Mouse (Mus musculus) forebrain, embryonic 13.5 days (tissue): ENCODE results near the gene Tle4. TPM values are rescaled to one million over a fixed set of nuclear protein-coding genes. Genes with fewer than 3 reads are reported as not detected.

Experiments
- ATAC-seq: fragments of 200-750 bp; cut with Nextera tagmentation; 2 replicates; pipeline ENCODE4 v1.8.0; 2017
- H3K27ac ChIP-seq: fragments of 300-500 bp; sonication (generic); 2 replicates; pipeline ENCODE4 v1.5.1; 2015; ENCODE audit warnings: inconsistent platforms, mild to moderate bottlenecking, moderate library complexity
- H3K27me3 ChIP-seq: fragments of 300-500 bp; sonication (generic); 2 replicates; pipeline ENCODE4 v1.6.1; 2015; ENCODE audit warnings: mild to moderate bottlenecking, inconsistent platforms
- H3K36me3 ChIP-seq: fragments of 300-500 bp; sonication (generic); 2 replicates; pipeline ENCODE4 v1.6.1; 2015; ENCODE audit warnings: mild to moderate bottlenecking, inconsistent platforms; ENCODE audit not compliant: poor library complexity, severe bottlenecking
- H3K4me1 ChIP-seq: fragments of 300-500 bp; sonication (generic); 2 replicates; pipeline ENCODE4 v1.6.1; 2015; ENCODE audit warnings: inconsistent platforms
- H3K4me2 ChIP-seq: fragments of 300-500 bp; sonication (generic); 2 replicates; pipeline ENCODE4 v1.6.1; 2015; ENCODE audit warnings: inconsistent platforms, mild to moderate bottlenecking, moderate library complexity
- H3K4me3 ChIP-seq: fragments of 300-500 bp; sonication (generic); 2 replicates; pipeline ENCODE4 v1.5.1; 2015; ENCODE audit warnings: mild to moderate bottlenecking, inconsistent platforms
- H3K9ac ChIP-seq: fragments of 300-500 bp; sonication (generic); 2 replicates; pipeline ENCODE4 v1.6.1; 2015; ENCODE audit warnings: mild to moderate bottlenecking, inconsistent platforms
- H3K9me3 ChIP-seq: fragments of 300-500 bp; sonication (generic); replicated peaks from 2 replicates; pipeline ENCODE4 v1.6.1; 2016; ENCODE audit warnings: inconsistent platforms
- WGBS: fragments of 180-500 bp; shearing (Covaris S2); methylation state at CpG from one replicate; pipeline ENCODE4 v1.1.7; 2015; 5-methylcytosine and 5-hydroxymethylcytosine counted together
- polyA plus RNA-seq: library from polyadenylated mRNA; unstranded; fragments of >200 nt; fragmentation: Nextera tagmentation; extraction: Ambion mirVana; gene quantifications from 2 replicates; pipeline ENCODE4 v1.2.1, GENCODE M21; 2015

Tle4 gene
- polyA plus RNA-seq, 1 experiment from 2014 or later, result 26.9 TPM

DNA sequence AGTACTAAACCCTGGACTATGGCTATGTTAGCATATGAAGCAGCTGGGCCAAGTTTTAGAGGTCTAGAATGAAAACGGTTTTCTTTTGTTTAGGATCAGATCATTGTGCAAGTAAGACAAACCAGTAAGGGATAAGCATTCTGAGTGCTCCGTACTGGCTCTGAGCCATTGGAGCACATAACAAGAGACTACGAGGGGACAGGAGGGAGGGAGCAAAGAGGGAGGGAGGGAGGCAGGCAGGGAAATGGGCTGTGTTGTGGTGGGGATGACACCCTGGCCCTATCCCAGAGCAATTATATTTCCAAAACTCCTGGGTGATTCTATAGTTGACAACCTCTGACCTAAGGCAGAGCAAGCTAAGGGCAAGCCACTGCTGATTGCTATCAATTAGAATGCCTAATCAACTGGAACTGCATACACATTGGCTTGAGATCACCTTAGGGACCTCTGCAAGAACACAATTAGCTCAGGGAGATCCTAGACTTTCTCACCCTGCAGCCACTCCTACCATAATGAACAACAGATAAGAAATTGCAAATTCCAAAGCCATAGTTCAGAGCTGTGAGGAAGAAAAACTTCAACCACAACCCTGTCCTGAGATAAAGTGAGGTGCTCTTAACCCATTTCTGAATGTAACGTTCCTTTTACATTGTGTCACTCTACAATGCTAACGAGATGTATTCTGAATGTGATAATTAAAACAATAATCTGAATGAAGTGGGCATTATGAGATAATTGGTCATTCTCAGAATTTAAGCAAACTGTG lies 115.9 kb downstream of the Tle4 start:
- whole genome bisulfite sequencing, result 11% methylated on average over 5 of the region's 5 CpGs
- no peaks in the 10 kb centered on the region for H3K9me3 ChIP-seq

DNA sequence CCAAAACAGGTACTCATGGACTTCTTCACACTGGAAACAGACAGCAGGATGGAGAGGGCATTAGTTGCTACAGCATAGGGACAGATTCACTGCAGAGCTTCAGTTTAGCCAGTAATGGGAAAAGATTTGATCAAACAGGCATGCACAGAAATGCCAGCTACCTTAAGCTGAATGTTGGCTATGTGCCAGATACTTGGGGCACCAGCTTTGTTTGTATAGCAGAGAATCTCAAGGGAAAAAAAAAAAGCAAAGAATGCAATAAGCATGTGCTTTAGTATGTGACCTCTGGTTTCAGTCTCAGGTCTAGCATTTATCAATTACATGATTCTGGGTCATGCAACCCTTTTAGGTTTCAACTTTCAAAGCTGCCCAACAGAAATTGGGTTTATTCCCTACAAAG lies 118.1 kb downstream of the Tle4 start:
- Histone ChIP-seq H3K27ac (no peak overlapping the region), H3K4me2 (no peak overlapping the region), H3K9ac (no peak overlapping the region), H3K4me1 (peaks cover 39% of the 10 kb centered on the region), H3K9me3 (no peaks in the 10 kb centered on the region), H3K27me3 (0 out of 2 replicates have a peak, but pooled peaks cover 2% of the 10 kb centered on the region), H3K36me3 (no peaks in the 10 kb centered on the region), H3K4me3 (no peak overlapping the region)
- ATAC-seq, result no peak

More for the DNA sequence above, 115.9 kb downstream of the Tle4 start:
- Histone ChIP-seq H3K27ac (no peak overlapping the region), H3K27me3 (0 out of 2 replicates have a peak, but pooled peaks cover 2% of the 10 kb centered on the region), H3K36me3 (no peaks in the 10 kb centered on the region), H3K4me1 (peaks cover 48% of the 10 kb centered on the region), H3K4me3 (no peak overlapping the region), H3K9ac (no peak overlapping the region), H3K4me2 (no peak overlapping the region)
- ATAC-seq, result peak; percentile 67

DNA sequence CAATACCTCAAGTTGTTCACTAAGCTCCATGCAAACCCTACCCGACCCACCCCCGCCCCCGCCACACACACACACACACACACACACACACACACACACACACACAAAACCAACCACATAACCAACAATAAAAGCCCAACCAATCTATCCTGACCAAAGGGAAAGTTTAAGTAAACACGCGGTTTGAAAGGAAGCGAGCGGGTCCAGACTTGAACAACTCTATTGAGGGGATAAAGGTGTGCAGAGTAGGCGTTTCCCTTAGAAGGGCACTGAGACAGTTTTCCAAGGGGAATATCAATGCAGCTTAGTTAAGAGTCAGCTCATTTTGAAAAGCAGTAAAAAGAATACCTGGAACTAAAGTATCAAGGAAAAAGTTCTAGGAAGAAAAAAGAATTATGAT lies 128.5 kb downstream of the Tle4 start:
- Histone ChIP-seq H3K27me3 (no peaks in the 10 kb centered on the region), H3K36me3 (peaks cover 10% of the 10 kb centered on the region), H3K4me2 (no peak overlapping the region), H3K27ac (no peak overlapping the region), H3K9ac (no peak overlapping the region), H3K9me3 (no peaks in the 10 kb centered on the region), H3K4me3 (no peak overlapping the region), H3K4me1 (no peaks in the 10 kb centered on the region)
- no peak for ATAC-seq
- 90% methylated on average over 8 of the region's 8 CpGs for WGBS

DNA sequence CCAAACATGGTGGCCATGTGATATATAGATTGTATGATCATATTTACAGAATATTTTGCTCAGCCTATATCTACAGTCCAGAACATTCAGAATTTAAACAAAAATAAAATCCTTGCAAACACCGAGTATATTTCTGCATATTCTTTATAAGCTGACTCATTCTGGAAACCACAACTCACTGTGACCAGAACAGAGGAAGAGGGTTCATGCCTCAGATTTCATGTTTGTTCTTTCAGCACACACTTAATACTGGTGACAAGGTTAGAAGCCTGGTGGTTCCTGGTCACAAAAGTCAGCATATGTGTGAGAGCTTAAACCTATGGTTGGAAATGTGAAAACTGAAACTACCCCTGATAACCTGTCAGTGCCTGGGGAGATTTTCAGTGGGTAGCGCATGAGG lies 129.1 kb downstream of the Tle4 start:
- Histone ChIP-seq H3K9me3 (no peaks in the 10 kb centered on the region), H3K27ac (no peak overlapping the region), H3K4me2 (no peak overlapping the region), H3K27me3 (no peaks in the 10 kb centered on the region), H3K36me3 (peaks cover 16% of the 10 kb centered on the region), H3K4me3 (no peak overlapping the region), H3K4me1 (no peaks in the 10 kb centered on the region), H3K9ac (no peak overlapping the region)
- no peak for ATAC-seq
- WGBS, result 94% methylated on average over 2 of the region's 2 CpGs

DNA sequence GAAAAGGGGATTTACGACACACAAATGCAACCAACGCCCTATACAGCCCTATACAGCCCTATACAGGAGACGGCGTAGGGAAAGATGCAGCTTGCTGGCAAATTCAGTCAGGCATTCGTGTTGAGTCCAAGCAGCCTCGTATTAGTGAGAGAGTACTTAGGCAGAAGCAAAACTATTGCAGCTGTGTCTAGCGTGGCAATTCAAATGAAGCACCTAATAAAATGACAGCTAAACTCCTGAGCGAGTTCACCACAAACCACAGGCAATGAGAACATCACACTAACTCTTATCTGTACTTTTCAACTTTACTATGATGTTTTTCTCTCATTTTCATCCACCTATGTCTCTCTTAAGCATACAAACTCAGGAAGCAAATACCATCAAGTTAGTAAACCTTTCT lies 131.8 kb downstream of the Tle4 start:
- no peak overlapping the region for H3K4me2 ChIP-seq
- H3K36me3 ChIP-seq, result peaks cover 31% of the 10 kb centered on the region
- H3K4me3 ChIP-seq, result no peak overlapping the region
- WGBS, result 88% methylated on average over 8 of the region's 8 CpGs
- no peaks in the 10 kb centered on the region for H3K27me3 ChIP-seq
- H3K9me3 ChIP-seq, result no peaks in the 10 kb centered on the region
- no peak overlapping the region for H3K27ac ChIP-seq
- no peaks in the 10 kb centered on the region for H3K4me1 ChIP-seq
- no peak for ATAC-seq
- H3K9ac ChIP-seq, result no peak overlapping the region

DNA sequence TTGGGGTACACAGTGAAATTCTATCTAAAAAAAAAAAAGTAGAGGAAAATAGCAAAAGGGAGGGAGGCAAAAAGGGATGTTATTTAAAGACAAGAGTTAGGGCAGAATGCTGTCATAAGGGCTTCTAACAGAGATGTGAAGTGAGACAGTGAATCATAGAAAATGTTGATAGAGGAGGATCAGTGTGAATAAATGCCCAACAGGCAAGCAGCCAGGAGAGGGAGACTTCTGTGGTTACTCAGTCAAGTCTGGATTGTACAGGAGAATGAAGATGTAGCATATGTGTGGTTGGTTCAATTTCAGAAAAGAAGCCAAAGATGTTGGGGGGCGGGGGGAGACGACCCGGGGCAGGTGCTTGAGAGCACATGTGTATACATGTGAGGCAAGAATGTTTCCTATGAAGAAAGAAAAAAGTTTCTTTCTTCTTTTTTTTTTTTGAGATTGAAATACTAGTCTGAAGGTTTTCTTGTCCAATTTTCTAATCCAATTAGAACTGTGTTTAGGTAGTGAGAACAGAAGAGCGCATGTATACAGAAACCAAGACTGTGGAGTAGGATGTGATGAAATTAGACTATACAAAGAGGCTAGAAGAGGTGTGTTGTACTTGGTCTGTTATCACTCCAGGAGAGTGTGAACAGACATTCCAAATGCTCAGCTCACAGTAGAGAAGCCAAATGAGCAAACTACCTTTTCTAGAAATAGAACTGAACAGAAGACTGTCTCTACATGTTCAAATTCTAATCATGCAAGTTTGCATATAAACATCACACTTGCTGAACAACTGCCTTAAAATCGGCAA lies 134.4 kb downstream of the Tle4 start:
- Histone ChIP-seq H3K27me3 (no peaks in the 10 kb centered on the region), H3K4me2 (no peak overlapping the region), H3K9me3 (no peaks in the 10 kb centered on the region), H3K9ac (no peak overlapping the region), H3K4me3 (no peak overlapping the region), H3K4me1 (no peaks in the 10 kb centered on the region), H3K36me3 (peaks cover 36% of the 10 kb centered on the region), H3K27ac (no peak overlapping the region)
- WGBS, result 95% methylated on average over 5 of the region's 5 CpGs
- ATAC-seq, result no peak

DNA sequence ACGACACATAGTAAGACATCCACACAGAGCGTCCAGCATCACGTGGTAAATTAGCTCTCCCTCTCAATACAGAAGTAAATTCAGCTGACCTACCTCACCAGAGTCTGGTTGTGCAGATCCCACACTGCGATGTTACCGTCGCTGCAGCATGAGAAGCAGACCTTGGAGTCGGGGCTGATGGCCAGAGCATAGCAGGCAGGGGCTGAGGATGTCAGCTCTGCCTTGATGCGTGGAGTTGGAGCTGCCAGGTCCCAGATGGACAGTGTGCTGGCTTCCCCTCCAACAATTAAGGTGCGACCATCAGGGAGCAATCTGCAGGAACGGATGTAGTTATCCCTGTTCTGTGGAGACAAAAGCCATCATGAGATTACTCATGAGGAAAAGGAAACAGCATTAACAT lies 144.4 kb downstream of the Tle4 start:
- H3K9ac ChIP-seq, result no peak overlapping the region
- no peak overlapping the region for H3K27ac ChIP-seq
- no peaks in the 10 kb centered on the region for H3K27me3 ChIP-seq
- ATAC-seq, result no peak
- no peak overlapping the region for H3K4me2 ChIP-seq
- peaks cover 66% of the 10 kb centered on the region for H3K36me3 ChIP-seq
- WGBS, result 83% methylated on average over 10 of the region's 10 CpGs
- peaks cover 7% of the 10 kb centered on the region for H3K4me1 ChIP-seq
- no peaks in the 10 kb centered on the region for H3K9me3 ChIP-seq
- no peak overlapping the region for H3K4me3 ChIP-seq

DNA sequence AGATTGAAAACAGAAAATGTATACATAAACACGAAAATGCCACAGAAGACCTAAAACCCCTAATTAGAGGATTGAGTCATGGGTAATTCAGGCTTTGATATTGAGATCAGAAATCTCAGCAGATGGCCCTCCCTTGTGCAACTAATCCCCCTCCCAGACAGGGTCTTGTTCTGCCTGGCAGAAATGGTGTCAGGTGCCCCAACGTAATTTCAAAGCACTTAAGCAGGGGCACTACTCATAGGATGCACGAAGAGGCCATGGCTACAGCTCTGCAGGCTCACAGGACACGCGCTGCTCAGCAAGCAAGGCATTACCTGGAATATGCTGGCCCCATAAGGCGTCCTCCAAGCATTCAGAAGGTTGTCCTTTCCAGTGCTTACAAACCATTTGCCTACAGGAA lies 146.5 kb downstream of the Tle4 start:
- no peak overlapping the region for H3K9ac ChIP-seq
- peaks cover 49% of the 10 kb centered on the region for H3K36me3 ChIP-seq
- no peak overlapping the region for H3K4me3 ChIP-seq
- H3K27ac ChIP-seq, result no peak overlapping the region
- H3K4me2 ChIP-seq, result no peak overlapping the region
- no peaks in the 10 kb centered on the region for H3K9me3 ChIP-seq
- 54% methylated on average over 6 of the region's 6 CpGs for WGBS
- peaks cover 18% of the 10 kb centered on the region for H3K4me1 ChIP-seq
- no peaks in the 10 kb centered on the region for H3K27me3 ChIP-seq
- 0 out of 2 replicates have a peak, but pooled peaks have one; percentile 17 for ATAC-seq

DNA sequence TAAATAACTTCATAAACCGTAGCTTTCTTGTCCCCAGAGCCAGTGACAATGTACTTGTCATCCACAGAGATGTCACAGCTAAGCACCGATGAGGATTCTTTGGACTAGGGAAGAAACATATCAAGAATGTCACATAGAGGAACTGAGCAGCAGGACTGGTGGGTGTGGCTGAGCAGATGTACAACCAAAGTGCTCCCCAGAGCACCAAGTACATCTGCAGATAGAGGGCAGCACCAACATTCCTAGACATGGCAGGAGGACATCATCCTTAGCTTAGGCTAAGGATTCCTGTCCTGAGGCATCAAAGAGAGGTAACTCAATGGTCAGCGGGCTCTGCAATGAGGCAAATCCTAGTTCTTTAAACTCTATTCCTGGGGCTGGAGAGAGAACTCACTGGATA lies 148.1 kb downstream of the Tle4 start:
- Histone ChIP-seq H3K4me3 (no peak overlapping the region), H3K4me1 (peaks cover 18% of the 10 kb centered on the region), H3K27me3 (no peaks in the 10 kb centered on the region; the same call in 1 of the 2 replicates), H3K4me2 (no peak overlapping the region), H3K9ac (no peak overlapping the region), H3K27ac (no peak overlapping the region), H3K9me3 (no peaks in the 10 kb centered on the region), H3K36me3 (peaks cover 46% of the 10 kb centered on the region)
- WGBS, result 89% methylated on average over 3 of the region's 3 CpGs
- ATAC-seq, result no peak

DNA sequence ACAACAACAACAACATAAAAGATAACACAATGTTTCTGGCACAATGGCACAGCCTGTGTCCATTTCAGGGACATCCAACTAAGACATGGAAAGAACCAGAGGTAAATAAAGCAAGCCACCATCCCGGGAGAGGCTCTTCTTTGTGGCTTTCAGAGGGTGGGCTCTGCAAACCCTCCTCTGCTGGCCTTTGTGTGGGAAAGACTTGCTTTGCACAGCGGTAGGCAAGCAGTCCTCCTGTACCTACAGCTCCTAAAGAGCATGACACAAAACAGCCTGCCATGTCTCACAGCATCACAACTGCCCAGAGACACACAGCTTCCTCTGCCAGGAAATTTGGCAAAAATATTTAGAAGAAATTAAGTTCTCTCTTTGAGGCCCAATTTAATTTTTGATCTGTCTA lies 149.3 kb downstream of the Tle4 start:
- Histone ChIP-seq H3K27me3 (peaks cover 5% of the 10 kb centered on the region), H3K4me2 (no peak overlapping the region), H3K27ac (no peak overlapping the region), H3K4me1 (peaks cover 18% of the 10 kb centered on the region), H3K4me3 (no peak overlapping the region), H3K36me3 (peaks cover 37% of the 10 kb centered on the region), H3K9ac (no peak overlapping the region), H3K9me3 (no peaks in the 10 kb centered on the region)
- WGBS, result 11% methylated on average over 2 of the region's 2 CpGs
- ATAC-seq, result no peak

DNA sequence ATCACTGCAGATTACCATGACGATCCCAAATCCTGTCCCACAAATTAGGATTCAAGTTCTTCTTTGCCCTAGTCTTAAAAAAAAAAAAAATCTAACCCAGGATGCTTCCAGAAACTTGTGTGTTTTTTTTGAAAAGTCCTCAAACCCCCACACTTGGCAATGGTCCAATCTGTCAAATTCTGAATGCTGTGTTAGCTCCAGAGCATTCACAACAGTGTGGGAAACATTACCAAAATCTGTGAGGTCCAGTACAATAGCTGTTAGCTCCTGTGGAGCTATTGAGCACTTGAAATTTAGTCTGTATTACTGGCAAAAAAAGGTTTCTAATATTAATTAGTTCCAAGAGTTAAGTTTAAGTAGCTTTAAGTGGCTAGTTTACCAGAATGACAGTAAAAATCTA lies 150.4 kb downstream of the Tle4 start:
- no peak for ATAC-seq
- H3K9me3 ChIP-seq, result no peaks in the 10 kb centered on the region
- H3K4me3 ChIP-seq, result no peak overlapping the region
- H3K27ac ChIP-seq, result 0 out of 2 replicates have a peak overlapping the region, but pooled peaks have one; percentile 3
- H3K4me2 ChIP-seq, result no peak overlapping the region
- no peak overlapping the region for H3K9ac ChIP-seq
- H3K27me3 ChIP-seq, result peaks cover 10% of the 10 kb centered on the region
- H3K36me3 ChIP-seq, result peaks cover 27% of the 10 kb centered on the region
- peaks cover 18% of the 10 kb centered on the region for H3K4me1 ChIP-seq
- WGBS, result 5% methylated on average over 1 of the region's 1 CpGs

DNA sequence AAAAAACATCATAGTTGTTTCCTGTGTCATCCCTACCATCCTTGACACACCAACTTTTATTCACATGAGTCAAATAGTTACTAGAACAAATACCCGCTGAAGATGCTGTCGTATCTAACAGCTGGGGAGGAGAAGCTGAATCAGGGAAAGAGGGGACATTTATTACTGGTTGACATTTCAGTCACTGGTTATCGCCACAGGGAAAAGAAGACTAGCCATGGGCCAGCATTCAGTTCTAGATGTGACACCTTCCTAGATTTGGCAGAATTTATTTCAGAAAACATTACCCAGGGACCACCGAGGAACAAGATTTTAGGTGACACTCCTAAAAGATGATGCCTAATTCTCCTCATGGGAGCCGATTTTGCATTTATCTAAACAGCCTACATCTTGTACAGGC lies 156.0 kb downstream of the Tle4 start:
- WGBS, result 94% methylated on average over 5 of the region's 5 CpGs
- no peak for ATAC-seq
- Histone ChIP-seq H3K4me2 (no peak overlapping the region), H3K9me3 (no peaks in the 10 kb centered on the region), H3K27ac (no peak overlapping the region), H3K9ac (no peak overlapping the region), H3K36me3 (0 out of 2 replicates have a peak, but pooled peaks cover 4% of the 10 kb centered on the region), H3K4me3 (no peak overlapping the region), H3K4me1 (peaks cover 4% of the 10 kb centered on the region), H3K27me3 (peaks cover 15% of the 10 kb centered on the region)
